Mouse (Mus musculus): ENCODE results near the gene Chrnb2.

The Chrnb2 gene

DNA sequence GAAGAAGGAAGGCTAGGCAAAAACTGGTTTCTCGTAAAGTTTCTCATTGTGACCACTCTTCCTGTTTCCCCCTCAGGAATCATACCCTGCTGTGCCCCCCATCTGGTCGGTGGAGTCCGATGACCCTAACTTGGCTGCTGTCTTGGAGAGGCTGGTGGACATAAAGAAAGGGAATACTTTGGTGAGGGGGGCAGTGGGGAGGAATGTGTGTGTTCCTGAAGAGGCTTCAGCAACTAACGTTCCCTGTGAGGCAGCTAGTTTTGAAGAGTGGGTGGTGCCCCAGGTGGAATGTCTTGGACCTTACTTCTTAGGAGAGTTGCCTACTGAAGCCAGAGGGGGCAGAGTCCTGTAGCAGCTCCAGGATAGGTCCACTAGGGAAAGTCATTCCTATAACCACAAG lies 11.6 kb upstream of the Chrnb2 start:
- no peak for DNase-seq

GRCm38 (mm10) chr3:89774236-89774960 lies 10.0 kb upstream of the Chrnb2 start:
- DNase-seq, result no peak

- peak; percentile 35 for DNase-seq
Measured at GRCm38 (mm10) chr3:89773740-89774211, 9.3 kb upstream of the Chrnb2 start.

DNA sequence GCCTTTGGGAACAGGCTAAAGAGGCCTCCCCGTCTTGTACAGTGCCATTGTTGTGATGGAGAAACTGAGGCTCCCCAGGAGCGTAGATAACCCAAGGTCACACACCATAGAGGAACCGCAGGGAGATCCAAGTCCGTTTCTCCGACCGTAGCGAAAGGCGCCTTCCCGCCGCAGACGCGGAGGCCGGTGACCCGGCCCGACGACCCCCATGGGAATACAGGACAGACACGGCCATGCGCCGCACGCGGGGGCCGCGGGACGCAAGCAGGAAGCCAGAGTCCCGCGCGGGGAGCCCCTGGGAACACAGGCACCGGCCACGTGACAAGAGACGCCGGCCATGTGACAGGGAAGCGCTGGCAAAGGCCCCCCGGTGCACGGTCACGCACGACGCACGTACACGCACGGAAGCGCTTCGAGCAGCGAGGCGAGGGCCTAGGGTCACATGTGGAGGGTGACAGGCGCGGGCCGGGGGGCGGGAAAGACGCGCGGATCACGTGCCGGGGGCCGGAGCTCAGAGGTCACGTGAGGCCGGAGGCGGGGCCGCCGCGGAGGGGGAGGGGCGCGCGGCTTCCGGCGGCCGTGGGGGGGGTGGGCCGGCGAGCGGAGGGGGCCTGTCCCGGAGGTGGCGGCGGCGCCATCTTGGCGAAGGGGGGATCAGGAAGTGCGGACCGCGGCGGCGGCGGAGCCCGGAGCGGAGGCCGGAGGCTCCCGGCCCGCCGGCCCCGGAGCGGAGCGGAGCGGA lies 8.7 kb upstream of the Chrnb2 start, which contains the start of gene Ube2q1:
Ube2q1 (plus strand) TSS at position 649 of the 742 bp plus-strand sequence.
- peak; percentile 94 for DNase-seq

DNA sequence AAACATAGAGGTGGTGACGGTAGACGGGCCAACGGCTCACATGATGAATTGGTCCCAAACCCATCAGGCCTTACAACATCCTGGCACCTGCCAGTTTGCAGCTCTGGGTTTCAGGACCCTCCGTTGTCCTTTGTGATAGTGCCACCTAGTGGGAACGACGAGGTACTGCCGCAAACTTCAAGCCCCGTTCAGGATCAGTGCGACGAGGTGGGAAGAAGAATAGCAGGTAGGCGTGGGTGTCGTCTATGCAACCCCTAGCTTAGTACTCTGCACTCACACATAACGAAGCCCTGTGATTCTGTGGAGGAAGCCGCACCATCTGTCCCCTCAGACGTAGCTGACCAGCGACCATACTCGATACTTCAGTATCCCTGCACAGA lies 8.1 kb upstream of the Chrnb2 start:
- DNase-seq, result peak; percentile 86

GRCm38 (mm10) chr3:89770425-89771002 lies 6.1 kb upstream of the Chrnb2 start:
- DNase-seq, result no peak

DNA sequence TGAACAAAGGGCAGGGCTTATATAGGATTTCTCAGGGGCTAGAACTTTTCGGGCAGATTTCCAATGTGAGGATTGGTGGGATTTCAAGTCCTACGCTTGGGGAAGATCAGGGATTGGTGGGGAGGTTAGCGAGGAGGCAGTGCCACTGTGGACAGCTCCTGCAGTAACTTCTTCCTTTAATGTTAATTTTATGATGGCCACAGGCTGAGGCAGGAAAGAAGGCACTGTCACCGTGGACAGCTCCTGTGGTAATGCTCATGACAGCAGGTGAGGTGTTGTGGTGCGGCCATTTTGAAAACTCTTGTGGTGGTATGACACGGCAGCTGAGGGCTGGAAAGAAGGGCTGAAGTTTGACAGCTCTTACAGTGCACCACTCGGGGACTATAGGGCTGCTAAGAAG lies 5.2 kb upstream of the Chrnb2 start:
- no peak for DNase-seq

DNA sequence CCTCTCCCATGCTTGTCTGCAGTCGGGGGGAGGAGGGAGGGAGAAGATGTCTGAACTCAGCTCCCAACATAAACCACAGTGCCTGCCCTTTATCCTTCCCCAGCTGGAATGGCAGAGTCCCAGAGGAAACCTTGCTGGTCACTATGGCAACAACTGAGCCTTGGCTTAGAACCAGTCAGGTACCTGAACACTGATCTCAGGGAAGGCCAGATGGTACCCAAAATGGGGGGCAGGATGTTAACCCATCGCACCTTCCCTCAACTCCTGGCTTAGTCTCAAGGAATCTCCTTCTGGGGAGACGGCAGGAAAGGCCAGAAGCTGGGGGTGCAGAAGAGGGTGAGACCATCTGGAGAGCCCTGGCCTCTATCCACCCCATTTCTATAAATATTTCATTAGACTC lies 4.6 kb downstream of the Chrnb2 start:
- DNase-seq, result no peak

GRCm38 (mm10) chr3:89757851-89758250 lies 6.6 kb downstream of the Chrnb2 start:
- DNase-seq, result no peak

- no peak for DNase-seq
Measured at GRCm38 (mm10) chr3:89755283-89755682, 9.1 kb downstream of the Chrnb2 start.

DNA sequence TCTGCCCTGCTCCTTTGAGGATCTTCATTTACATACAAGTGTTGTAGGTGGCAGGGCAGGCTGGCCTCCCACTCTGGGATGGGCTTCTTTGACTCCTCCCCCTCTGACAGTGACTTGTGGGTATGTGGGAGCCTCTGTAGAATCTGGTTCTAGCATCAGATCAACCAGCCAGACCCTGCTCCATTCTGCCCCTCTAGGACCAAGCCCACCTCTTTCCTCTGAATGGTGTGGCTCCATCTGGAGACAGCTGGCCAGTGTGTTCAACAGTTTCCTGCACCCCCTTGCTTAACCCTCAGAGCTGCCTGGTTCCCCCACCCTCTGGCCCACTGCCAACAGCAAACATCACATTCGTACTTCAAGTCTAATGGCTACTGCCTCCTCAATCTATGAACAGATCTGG lies 12.1 kb downstream of the Chrnb2 start:
- DNase-seq, result no peak

- DNase-seq, result no peak
Measured at GRCm38 (mm10) chr3:89738509-89738908, 25.9 kb downstream of the Chrnb2 start.

DNA sequence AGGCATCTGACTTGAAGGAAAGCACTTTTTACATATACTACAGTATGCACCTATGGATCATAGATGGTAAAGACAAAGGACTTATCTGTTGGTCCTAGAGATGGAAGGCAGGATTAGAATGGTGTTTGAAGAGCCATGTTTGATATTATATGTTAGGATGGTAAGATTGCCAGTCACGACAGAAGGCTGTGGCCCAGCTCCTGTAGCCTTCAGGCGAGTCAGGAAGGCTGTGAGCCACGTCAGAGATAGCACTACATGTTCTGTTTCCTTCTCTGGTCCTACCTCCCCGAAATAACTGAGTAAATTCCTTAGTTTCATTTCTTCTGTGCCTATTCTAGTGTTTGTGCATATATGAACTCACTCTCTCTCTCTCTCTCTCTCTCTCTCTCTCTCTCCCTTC lies 32.3 kb downstream of the Chrnb2 start:
- no peak for DNase-seq

- peak; percentile 79 for DNase-seq
Measured at GRCm38 (mm10) chr3:89730350-89731331, 33.8 kb downstream of the Chrnb2 start.

DNA sequence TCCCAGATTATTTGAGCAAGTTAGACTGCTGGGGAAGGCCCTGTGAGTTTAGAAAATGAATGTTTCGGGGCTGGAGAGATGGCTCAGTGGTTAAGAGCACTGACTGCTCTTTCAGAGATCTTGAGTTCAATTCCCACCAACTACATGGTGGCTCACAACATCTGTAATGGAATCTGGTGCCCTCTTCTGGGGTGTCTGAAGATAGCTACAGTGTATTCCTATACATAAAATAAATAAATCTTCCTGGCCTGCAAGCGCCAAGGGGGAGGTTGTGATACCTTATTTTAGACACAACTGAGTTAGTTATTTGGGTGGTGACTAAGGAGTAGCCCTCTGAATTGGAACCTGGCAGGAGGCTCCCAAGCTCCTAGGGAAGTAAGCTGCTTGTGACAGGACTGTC lies 35.6 kb downstream of the Chrnb2 start:
- no peak for DNase-seq

DNA sequence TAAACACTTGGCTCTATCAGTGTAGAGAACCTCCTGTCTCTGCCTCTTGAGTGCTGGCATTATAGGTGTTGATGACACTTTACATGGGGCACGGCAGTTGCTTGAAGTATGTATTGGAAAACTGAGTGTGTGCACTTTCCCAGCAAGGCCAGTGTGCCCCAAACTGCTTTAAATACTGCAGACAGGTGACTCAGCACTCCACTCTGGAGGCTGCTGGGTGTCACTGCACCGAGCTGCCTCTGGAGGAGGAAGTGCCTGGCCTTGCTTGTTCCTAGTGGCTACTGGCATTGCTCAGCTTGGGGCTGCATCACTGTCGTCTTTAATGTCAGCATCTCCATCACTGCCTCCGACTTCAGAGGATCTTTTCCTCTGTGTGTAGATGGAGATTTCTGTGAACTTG lies 37.4 kb downstream of the Chrnb2 start:
- DNase-seq, result peak; percentile 60

GRCm38 (mm10) chr3:89723400-89724084 lies 40.9 kb downstream of the Chrnb2 start:
- no peak for DNase-seq

DNA sequence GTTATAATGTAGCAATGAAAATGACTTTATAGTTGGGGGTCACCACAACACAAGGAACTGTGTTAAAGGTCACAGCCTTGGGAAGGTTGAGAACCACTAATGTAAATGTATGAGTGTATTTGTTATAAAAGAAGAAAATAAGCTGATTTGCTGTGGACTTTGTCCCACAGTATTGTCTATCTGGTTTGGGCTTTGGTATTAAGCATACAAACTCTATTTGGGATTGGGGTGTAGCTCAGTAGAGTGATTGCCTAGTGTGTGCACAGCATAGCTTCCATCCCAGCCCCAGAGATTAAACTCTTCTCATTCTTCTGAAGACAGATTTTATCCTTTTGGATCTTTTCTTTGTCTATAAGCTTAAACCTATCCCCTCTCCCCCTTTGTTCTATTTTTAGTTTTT lies 42.4 kb downstream of the Chrnb2 start:
- DNase-seq, result no peak

- no peak for DNase-seq
Measured at GRCm38 (mm10) chr3:89715967-89716256, 48.5 kb downstream of the Chrnb2 start.

- peak; percentile 55 for DNase-seq
Measured at GRCm38 (mm10) chr3:89715207-89715966, 49.0 kb downstream of the Chrnb2 start.
